Mouse (Mus musculus): ENCODE measurements around the gene Cyp2w1.

GRCm38 (mm10) chr5:139366484-139366883, 14.1 kb downstream of the Cyp2w1 start:
- TF ChIP-seq CTCF (conservative IDR thresholded peaks at IDR 0.05; ENCODE audit: low read length) (no peak), NANOG (IDR thresholded peaks at IDR 0.05; ENCODE audit: borderline replicate concordance, low read length) (no peak), POU5F1 (IDR thresholded peaks at IDR 0.05; ENCODE audit: borderline replicate concordance, low read length) (no peak)
